Mouse (Mus musculus): ENCODE results near the gene Kcnip4.

Gene Kcnip4

GRCm38 (mm10) chr5:49356381-49356780 is 168.3 kb downstream of the Kcnip4 start:
- in situ Hi-C loops (cut with MboI, MseI), result loop anchor here (10.0 to 25.0 kb wide), 2 partner anchors 262 to 606 kb away; no protein-coding TSS in a partner anchor

- in situ Hi-C loops (cut with MboI, MseI), result loop anchor here (10.0 to 25.0 kb wide), 2 partner anchors 257 to 610 kb away; no protein-coding TSS in a partner anchor
Measured at GRCm38 (mm10) chr5:49352061-49352460, 172.6 kb downstream of the Kcnip4 start.

- in situ Hi-C loops (cut with MboI, MseI), result loop anchor here (10.0 to 25.0 kb wide), 2 partner anchors 256 to 612 kb away; no protein-coding TSS in a partner anchor
Measured at GRCm38 (mm10) chr5:49350126-49350909, 174.4 kb downstream of the Kcnip4 start.

GRCm38 (mm10) chr5:49349541-49349940 is 175.2 kb downstream of the Kcnip4 start:
- in situ Hi-C loops (cut with MboI, MseI), result no loop called here

GRCm38 (mm10) chr5:49348511-49348910 is 176.2 kb downstream of the Kcnip4 start:
- in situ Hi-C loops (cut with MboI, MseI), result no loop called here

GRCm38 (mm10) chr5:49344606-49345005 is 180.1 kb downstream of the Kcnip4 start:
- in situ Hi-C loops (cut with MboI, MseI), result no loop called here

GRCm38 (mm10) chr5:49337164-49337563 is 187.5 kb downstream of the Kcnip4 start:
- in situ Hi-C loops (cut with MboI, MseI), result no loop called here

GRCm38 (mm10) chr5:49333063-49333462 is 191.6 kb downstream of the Kcnip4 start:
- in situ Hi-C loops (cut with MboI, MseI), result no loop called here

- in situ Hi-C loops (cut with MboI, MseI), result no loop called here
Measured at GRCm38 (mm10) chr5:49329023-49329422, 195.7 kb downstream of the Kcnip4 start.

- in situ Hi-C loops (cut with MboI, MseI), result no loop called here
Measured at GRCm38 (mm10) chr5:49318661-49319060, 206.0 kb downstream of the Kcnip4 start.

- in situ Hi-C loops (cut with MboI, MseI), result no loop called here
Measured at GRCm38 (mm10) chr5:49317869-49318268, 206.8 kb downstream of the Kcnip4 start.

- in situ Hi-C loops (cut with MboI, MseI), result no loop called here
Measured at GRCm38 (mm10) chr5:49306796-49307195, 217.9 kb downstream of the Kcnip4 start.

- in situ Hi-C loops (cut with MboI, MseI), result no loop called here
Measured at GRCm38 (mm10) chr5:49305321-49305720, 219.4 kb downstream of the Kcnip4 start.

GRCm38 (mm10) chr5:49298654-49299053 is 226.1 kb downstream of the Kcnip4 start:
- in situ Hi-C loops (cut with MboI, MseI), result no loop called here

GRCm38 (mm10) chr5:49292421-49292820 is 232.3 kb downstream of the Kcnip4 start:
- in situ Hi-C loops (cut with MboI, MseI), result no loop called here

- in situ Hi-C loops (cut with MboI, MseI), result no loop called here
Measured at GRCm38 (mm10) chr5:49291801-49292200, 232.9 kb downstream of the Kcnip4 start.

- in situ Hi-C loops (cut with MboI, MseI), result no loop called here
Measured at GRCm38 (mm10) chr5:49285455-49286135, 239.1 kb downstream of the Kcnip4 start.

GRCm38 (mm10) chr5:49284776-49285175 is 239.9 kb downstream of the Kcnip4 start:
- in situ Hi-C loops (cut with MboI, MseI), result no loop called here

- in situ Hi-C loops (cut with MboI, MseI), result no loop called here
Measured at GRCm38 (mm10) chr5:49283403-49283802, 241.3 kb downstream of the Kcnip4 start.

- in situ Hi-C loops (cut with MboI, MseI), result no loop called here
Measured at GRCm38 (mm10) chr5:49271864-49272263, 252.8 kb downstream of the Kcnip4 start.

- in situ Hi-C loops (cut with MboI, MseI), result no loop called here
Measured at GRCm38 (mm10) chr5:49268807-49269206, 255.9 kb downstream of the Kcnip4 start.

GRCm38 (mm10) chr5:49259356-49259755 is 265.4 kb downstream of the Kcnip4 start:
- in situ Hi-C loops (cut with MboI, MseI), result no loop called here

- in situ Hi-C loops (cut with MboI, MseI), result no loop called here
Measured at GRCm38 (mm10) chr5:49256850-49257249, 267.9 kb downstream of the Kcnip4 start.

Data from regulatory T cell (primary cell).